Mouse (Mus musculus) layer of hippocampus, adult 8-10 months (tissue): ENCODE results near the gene Ipo5. TPM values are rescaled to one million over a fixed set of nuclear protein-coding genes. Genes with fewer than 3 reads are reported as not detected.

Experiments used
- total RNA-seq, 4 experiments: library from RNA; stranded (reverse); gene quantifications; 2 replicates each; pipeline ENCODE4 v1.2.4; 2022

The Ipo5 gene
- total RNA-seq, 4 experiments from 2014 or later, result 105 to 112 (median 107) TPM

Other genes starting within 250 kb of the Ipo5 start
- gene Farp1, start 124.0 kb downstream of the Ipo5 start, total RNA-seq, result 100 to 1,000 TPM; 110 to 121 (median 116) TPM